Mouse (Mus musculus) kidney, adult 2 months (tissue): ENCODE measurements around the gene Tubgcp4. TPM values are rescaled to one million over a fixed set of nuclear protein-coding genes. Genes with fewer than 3 reads are reported as not detected.

Source experiments
- DNase-seq: peaks from one replicate; pipeline ENCODE4 v3.0.0; 2021
- H3K27ac ChIP-seq: fragments of 200-500 bp; 2 replicates; pipeline ENCODE4 v1.5.1; 2012; ENCODE audit warnings: low read depth, low read length, control low read depth, inconsistent platforms; ENCODE audit not compliant: insufficient read depth
- H3K27me3 ChIP-seq: fragments of 200-500 bp; replicated peaks from 2 replicates; pipeline ENCODE4 v1.6.1; 2012; ENCODE audit warnings: mild to moderate bottlenecking, moderate library complexity, low read length, inconsistent platforms; ENCODE audit not compliant: control insufficient read depth, insufficient read depth
- H3K36me3 ChIP-seq: fragments of 200-500 bp; 2 replicates; pipeline ENCODE4 v1.6.1; 2012; ENCODE audit warnings: mild to moderate bottlenecking, moderate library complexity, low read length, inconsistent platforms; ENCODE audit not compliant: control insufficient read depth, insufficient read depth
- H3K4me1 ChIP-seq: fragments of 200-500 bp; 2 replicates; pipeline ENCODE4 v1.6.1; 2011; ENCODE audit warnings: low read length; ENCODE audit not compliant: control insufficient read depth, insufficient read depth
- H3K4me3 ChIP-seq: fragments of 200-500 bp; 2 replicates; pipeline ENCODE4 v1.5.1; 2011; ENCODE audit warnings: mild to moderate bottlenecking, low read depth, low read length, control low read depth; ENCODE audit not compliant: insufficient read depth
- CTCF ChIP-seq: fragments of 200-500 bp; conservative IDR thresholded peaks from 2 replicates; pipeline ENCODE4 v1.5.1; 2011; ENCODE audit warnings: low read depth, mild to moderate bottlenecking, control low read depth, low read length, moderate library complexity, mixed read lengths; ENCODE audit not compliant: insufficient read depth, insufficient read length
- POLR2A ChIP-seq: fragments of 200-500 bp; IDR thresholded peaks from one replicate; pipeline ENCODE4 v1.6.1; 2011; ENCODE audit warnings: low read depth, low read length, control low read depth
- WGBS: fragments of 180-500 bp; shearing (Covaris S2); methylation state at CpG from one replicate; pipeline ENCODE4 v1.1.7; 2018; 5-methylcytosine and 5-hydroxymethylcytosine counted together
- polyA plus RNA-seq: library from polyadenylated mRNA; depleted of rRNA; stranded (reverse); fragments of >200 nt; gene quantifications from 2 replicates; pipeline ENCODE4 v1.2.3, GENCODE M21; 2012

The Tubgcp4 gene
- polyA plus RNA-seq, 1 experiment = 25.8 TPM

- WGBS = 1% methylated on average over 9 of the region's 9 CpGs
- Histone ChIP-seq H3K27ac (peak overlapping the region; percentile 94), H3K4me1 (peaks cover 9% of the 10 kb centered on the region; the same call in 1 of the 2 replicates), H3K27me3 (no peaks in the 10 kb centered on the region), H3K36me3 (peaks cover 4% of the 10 kb centered on the region), H3K4me3 (peak overlapping the region; percentile 99)
- TF ChIP-seq CTCF (no peak), POLR2A (no peak)
- DNase-seq = peak; percentile 63
Measured at GRCm38 (mm10) chr2:121169902-121170301, 552 bp upstream of the Tubgcp4 start.

- under 1% methylated on average over 66 of the region's 66 CpGs for WGBS
- TF ChIP-seq CTCF (no peak), POLR2A (peak; percentile 37)
- Histone ChIP-seq H3K4me1 (peaks cover 9% of the 10 kb centered on the region; the same call in 1 of the 2 replicates), H3K27ac (peak within 1 kb of the TSS; percentile 94), H3K27me3 (no peaks in the 10 kb centered on the region), H3K36me3 (peaks cover 4% of the 10 kb centered on the region), H3K4me3 (peak within 1 kb of the TSS; percentile 99)
- peak; percentile 93 for DNase-seq
Measured at GRCm38 (mm10) chr2:121170980-121171742, 707 bp downstream of the Tubgcp4 start, which contains the start of gene Zscan29. Gene Zscan29, minus strand, starts transcription at chr2:121171125.

- WGBS = 90% methylated on average over 3 of the region's 3 CpGs
- no peaks in the 10 kb centered on the region for H3K4me1 ChIP-seq
- DNase-seq = no peak
Measured at GRCm38 (mm10) chr2:121178828-121179479, 8.5 kb downstream of the Tubgcp4 start.

GRCm38 (mm10) chr2:121183431-121183830 is 13.0 kb downstream of the Tubgcp4 start:
- WGBS = 78% methylated on average over 5 of the region's 5 CpGs
- no peak for DNase-seq
- Histone ChIP-seq H3K4me1 (no peaks in the 10 kb centered on the region), H3K36me3 (peaks cover 9% of the 10 kb centered on the region), H3K4me3 (no peak overlapping the region), H3K27me3 (no peaks in the 10 kb centered on the region), H3K27ac (no peak overlapping the region)
- TF ChIP-seq CTCF = no peak
- TF ChIP-seq POLR2A = no peak

More at GRCm38 (mm10) chr2:121178828-121179479, 8.5 kb downstream of the Tubgcp4 start:
- peak; percentile 25 for TF ChIP-seq CTCF
- TF ChIP-seq POLR2A = no peak
- H3K4me3 ChIP-seq = no peak overlapping the region
- H3K36me3 ChIP-seq = peaks cover 10% of the 10 kb centered on the region
- no peaks in the 10 kb centered on the region for H3K27me3 ChIP-seq
- H3K27ac ChIP-seq = no peak overlapping the region

- no peak for TF ChIP-seq CTCF
- no peak for TF ChIP-seq POLR2A
- H3K27ac ChIP-seq = no peak overlapping the region
- no peaks in the 10 kb centered on the region for H3K4me1 ChIP-seq
- no peak overlapping the region for H3K4me3 ChIP-seq
- H3K27me3 ChIP-seq = no peaks in the 10 kb centered on the region
- peaks cover 9% of the 10 kb centered on the region for H3K36me3 ChIP-seq
- DNase-seq = no peak
- 97% methylated on average over 7 of the region's 7 CpGs for WGBS
Measured at GRCm38 (mm10) chr2:121184142-121184541, 13.7 kb downstream of the Tubgcp4 start.

GRCm38 (mm10) chr2:121188530-121188929 is 18.1 kb downstream of the Tubgcp4 start:
- no peak overlapping the region for H3K4me3 ChIP-seq
- WGBS = 65% methylated on average over 1 of the region's 1 CpGs
- TF ChIP-seq POLR2A (no peak), CTCF (0 out of 2 replicates have a peak, but pooled peaks have one; percentile 20)
- no peak overlapping the region for H3K27ac ChIP-seq
- peaks cover 18% of the 10 kb centered on the region for H3K36me3 ChIP-seq
- no peaks in the 10 kb centered on the region for H3K4me1 ChIP-seq
- DNase-seq = no peak
- no peaks in the 10 kb centered on the region for H3K27me3 ChIP-seq

- H3K4me3 ChIP-seq = no peak overlapping the region
- H3K27ac ChIP-seq = no peak overlapping the region
- TF ChIP-seq POLR2A (no peak), CTCF (no peak)
- no peaks in the 10 kb centered on the region for H3K27me3 ChIP-seq
- H3K36me3 ChIP-seq = peaks cover 28% of the 10 kb centered on the region
- DNase-seq = no peak
- H3K4me1 ChIP-seq = no peaks in the 10 kb centered on the region
- 89% methylated on average over 9 of the region's 9 CpGs for WGBS
Measured at GRCm38 (mm10) chr2:121195466-121195865, 25.0 kb downstream of the Tubgcp4 start.
